Mouse (Mus musculus): ENCODE results near the gene Sipa1. TPM values are rescaled to one million over a fixed set of nuclear protein-coding genes. Genes with fewer than 3 reads are reported as not detected.

The Sipa1 gene
- polyA plus RNA-seq, 1 experiment from 2014 or later, result 8.0 TPM

GRCm38 (mm10) chr19:5685431-5685830 is 21.9 kb upstream of the Sipa1 start:
- no peak for ATAC-seq (ENCODE audit: low FRiP score, low TSS enrichment)
- Histone ChIP-seq H3K9ac (ENCODE audit: low read length) (no peak overlapping the region), H3K27me3 (ENCODE audit: control insufficient read depth, insufficient read depth, low read length) (no peaks in the 10 kb centered on the region), H3K4me2 (replicated peaks; ENCODE audit: low read depth) (no peak overlapping the region), H3K4me3 (ENCODE audit: low read depth, low read length) (no peak overlapping the region), H3K4me1 (replicated peaks; ENCODE audit: control insufficient read depth, insufficient read depth) (no peaks in the 10 kb centered on the region; the same call in 1 of the 2 replicates), H3K9me3 (ENCODE audit: control insufficient read depth, low read length) (no peaks in the 10 kb centered on the region), H3K36me3 (ENCODE audit: control insufficient read depth, insufficient read depth, low read length) (peaks cover 27% of the 10 kb centered on the region), H3K27ac (replicated peaks) (no peak overlapping the region)
- no peak for TF ChIP-seq EP300 (optimal IDR thresholded peaks at IDR 0.05)
- no peak for TF ChIP-seq CTCF (IDR thresholded peaks at IDR 0.05; ENCODE audit: low read depth)
- 94% methylated on average over 19 of the region's 19 CpGs for WGBS
- DNase-seq (ENCODE audit: low spot score), result no peak

- no peaks in the 10 kb centered on the region for H3K27me3 ChIP-seq (ENCODE audit: control insufficient read depth, insufficient read depth, low read length)
- no peaks in the 10 kb centered on the region; the same call in 1 of the 2 replicates for H3K4me1 ChIP-seq (replicated peaks; ENCODE audit: control insufficient read depth, insufficient read depth)
- peaks cover 28% of the 10 kb centered on the region for H3K36me3 ChIP-seq (ENCODE audit: control insufficient read depth, insufficient read depth, low read length)
- H3K9ac ChIP-seq (ENCODE audit: low read length), result no peak overlapping the region
- H3K9me3 ChIP-seq (ENCODE audit: control insufficient read depth, low read length), result no peaks in the 10 kb centered on the region
- H3K4me3 ChIP-seq (ENCODE audit: low read depth, low read length), result no peak overlapping the region
- ATAC-seq (ENCODE audit: low FRiP score, low TSS enrichment) (no peak), DNase-seq (ENCODE audit: low spot score) (no peak)
- H3K27ac ChIP-seq (replicated peaks), result no peak overlapping the region
- 94% methylated on average over 13 of the region's 13 CpGs for WGBS
- no peak overlapping the region for H3K4me2 ChIP-seq (replicated peaks; ENCODE audit: low read depth)
- TF ChIP-seq EP300 (optimal IDR thresholded peaks at IDR 0.05), result no peak
- TF ChIP-seq CTCF (IDR thresholded peaks at IDR 0.05; ENCODE audit: low read depth), result no peak
Observed at GRCm38 (mm10) chr19:5684985-5685384, 21.5 kb upstream of the Sipa1 start.

GRCm38 (mm10) chr19:5684236-5684635 is 20.7 kb upstream of the Sipa1 start:
- TF ChIP-seq CTCF (IDR thresholded peaks at IDR 0.05; ENCODE audit: low read depth) (no peak), EP300 (optimal IDR thresholded peaks at IDR 0.05) (no peak)
- ATAC-seq (ENCODE audit: low FRiP score, low TSS enrichment) (no peak), DNase-seq (ENCODE audit: low spot score) (no peak)
- Histone ChIP-seq H3K27ac (replicated peaks) (no peak overlapping the region), H3K9ac (ENCODE audit: low read length) (no peak overlapping the region), H3K36me3 (ENCODE audit: control insufficient read depth, insufficient read depth, low read length) (peaks cover 28% of the 10 kb centered on the region), H3K4me1 (replicated peaks; ENCODE audit: control insufficient read depth, insufficient read depth) (no peaks in the 10 kb centered on the region; the same call in 1 of the 2 replicates), H3K4me3 (ENCODE audit: low read depth, low read length) (no peak overlapping the region), H3K4me2 (replicated peaks; ENCODE audit: low read depth) (no peak overlapping the region), H3K27me3 (ENCODE audit: control insufficient read depth, insufficient read depth, low read length) (no peaks in the 10 kb centered on the region), H3K9me3 (ENCODE audit: control insufficient read depth, low read length) (no peaks in the 10 kb centered on the region)
- WGBS, result 88% methylated on average over 12 of the region's 12 CpGs

- no peak overlapping the region for H3K4me2 ChIP-seq (replicated peaks; ENCODE audit: low read depth)
- no peaks in the 10 kb centered on the region for H3K9me3 ChIP-seq (ENCODE audit: control insufficient read depth, low read length)
- TF ChIP-seq CTCF (IDR thresholded peaks at IDR 0.05; ENCODE audit: low read depth), result no peak
- TF ChIP-seq EP300 (optimal IDR thresholded peaks at IDR 0.05), result no peak
- H3K4me3 ChIP-seq (ENCODE audit: low read depth, low read length), result no peak overlapping the region
- no peak for DNase-seq (ENCODE audit: low spot score)
- no peak overlapping the region for H3K27ac ChIP-seq (replicated peaks)
- WGBS, result 86% methylated on average over 4 of the region's 4 CpGs
- no peaks in the 10 kb centered on the region for H3K27me3 ChIP-seq (ENCODE audit: control insufficient read depth, insufficient read depth, low read length)
- no peak overlapping the region for H3K9ac ChIP-seq (ENCODE audit: low read length)
- ATAC-seq (ENCODE audit: low FRiP score, low TSS enrichment), result no peak
- H3K36me3 ChIP-seq (ENCODE audit: control insufficient read depth, insufficient read depth, low read length), result peaks cover 33% of the 10 kb centered on the region
- no peaks in the 10 kb centered on the region for H3K4me1 ChIP-seq (replicated peaks; ENCODE audit: control insufficient read depth, insufficient read depth)
Observed at GRCm38 (mm10) chr19:5680432-5680831, 16.9 kb upstream of the Sipa1 start.

- WGBS, result 74% methylated on average over 4 of the region's 4 CpGs
- TF ChIP-seq EP300 (optimal IDR thresholded peaks at IDR 0.05) (no peak), CTCF (IDR thresholded peaks at IDR 0.05; ENCODE audit: low read depth) (no peak)
Observed at GRCm38 (mm10) chr19:5668372-5668771, 4.9 kb upstream of the Sipa1 start.

GRCm38 (mm10) chr19:5666386-5666785 is 2.9 kb upstream of the Sipa1 start:
- no peak overlapping the region for H3K4me2 ChIP-seq (replicated peaks; ENCODE audit: low read depth)
- peaks cover 20% of the 10 kb centered on the region for H3K36me3 ChIP-seq (ENCODE audit: control insufficient read depth, insufficient read depth, low read length)
- TF ChIP-seq EP300 (optimal IDR thresholded peaks at IDR 0.05), result no peak
- no peak for TF ChIP-seq CTCF (IDR thresholded peaks at IDR 0.05; ENCODE audit: low read depth)
- no peaks in the 10 kb centered on the region for H3K9me3 ChIP-seq (ENCODE audit: control insufficient read depth, low read length)
- DNase-seq (ENCODE audit: low spot score), result no peak
- 90% methylated on average over 18 of the region's 18 CpGs for WGBS
- peaks cover 5% of the 10 kb centered on the region; the same call in 1 of the 2 replicates for H3K4me1 ChIP-seq (replicated peaks; ENCODE audit: control insufficient read depth, insufficient read depth)
- no peak for ATAC-seq (ENCODE audit: low FRiP score, low TSS enrichment)
- H3K27me3 ChIP-seq (ENCODE audit: control insufficient read depth, insufficient read depth, low read length), result no peaks in the 10 kb centered on the region
- H3K4me3 ChIP-seq (ENCODE audit: low read depth, low read length), result no peak overlapping the region
- H3K27ac ChIP-seq (replicated peaks), result no peak overlapping the region
- H3K9ac ChIP-seq (ENCODE audit: low read length), result no peak overlapping the region

More at GRCm38 (mm10) chr19:5668372-5668771, 4.9 kb upstream of the Sipa1 start:
- Histone ChIP-seq H3K9ac (ENCODE audit: low read length) (no peak overlapping the region), H3K36me3 (ENCODE audit: control insufficient read depth, insufficient read depth, low read length) (peaks cover 27% of the 10 kb centered on the region), H3K27ac (replicated peaks) (no peak overlapping the region), H3K4me1 (replicated peaks; ENCODE audit: control insufficient read depth, insufficient read depth) (no peaks in the 10 kb centered on the region), H3K4me3 (ENCODE audit: low read depth, low read length) (no peak overlapping the region), H3K9me3 (ENCODE audit: control insufficient read depth, low read length) (no peaks in the 10 kb centered on the region), H3K27me3 (ENCODE audit: control insufficient read depth, insufficient read depth, low read length) (no peaks in the 10 kb centered on the region), H3K4me2 (replicated peaks; ENCODE audit: low read depth) (no peak overlapping the region)
- ATAC-seq (ENCODE audit: low FRiP score, low TSS enrichment), result no peak
- no peak for DNase-seq (ENCODE audit: low spot score)

Measured in stomach, postnatal 0 days (tissue).